Mouse (Mus musculus) embryonic facial prominence, embryonic 12.5 days (tissue): ENCODE data around the gene Guk1. TPM values are rescaled to one million over a fixed set of nuclear protein-coding genes. Genes with fewer than 3 reads are reported as not detected.
A peak's percentile ranks its signal among the peaks of the same experiment; 100 is the strongest.
"Not testable (repeated sequence)": the region's sequence is repeated elsewhere in the genome, so short reads cannot be mapped to it uniquely, and the experiment has no call there.

Source experiments
- ATAC-seq: fragments of 200-750 bp; cut with Nextera tagmentation; 2 replicates; pipeline ENCODE4 v1.8.0; 2017; ENCODE audit not compliant: insufficient number of reproducible peaks, insufficient read depth, low FRiP score, low TSS enrichment
- H3K27ac ChIP-seq: fragments of 300-500 bp; sonication (generic); 2 replicates; pipeline ENCODE4 v1.5.1; 2016; ENCODE audit warnings: mild to moderate bottlenecking
- H3K27me3 ChIP-seq: fragments of 300-500 bp; sonication (generic); 2 replicates; pipeline ENCODE4 v1.6.1; 2016; ENCODE audit warnings: mild to moderate bottlenecking, moderate library complexity
- H3K36me3 ChIP-seq: fragments of 300-500 bp; sonication (generic); 2 replicates; pipeline ENCODE4 v1.6.1; 2016; ENCODE audit warnings: mild to moderate bottlenecking
- H3K4me1 ChIP-seq: fragments of 300-500 bp; sonication (generic); 2 replicates; pipeline ENCODE4 v1.6.1; 2016
- H3K4me2 ChIP-seq: fragments of 300-500 bp; sonication (generic); replicated peaks from 2 replicates; pipeline ENCODE4 v1.6.1; 2016; ENCODE audit warnings: mild to moderate bottlenecking, moderate library complexity
- H3K4me3 ChIP-seq: fragments of 300-500 bp; sonication (generic); 2 replicates; pipeline ENCODE4 v1.5.1; 2016; ENCODE audit warnings: mild to moderate bottlenecking
- H3K9ac ChIP-seq: fragments of 300-500 bp; sonication (generic); 2 replicates; pipeline ENCODE4 v1.6.1; 2016; ENCODE audit warnings: mild to moderate bottlenecking, moderate library complexity
- H3K9me3 ChIP-seq: fragments of 300-500 bp; sonication (generic); 2 replicates; pipeline ENCODE4 v1.6.1; 2016; ENCODE audit warnings: mild to moderate bottlenecking, moderate library complexity
- WGBS: fragments of 180-500 bp; shearing (Covaris S2); methylation state at CpG from one replicate; pipeline ENCODE4 v1.1.7; 2016; 5-methylcytosine and 5-hydroxymethylcytosine counted together
- polyA plus RNA-seq: library from polyadenylated mRNA; unstranded; fragments of >200 nt; fragmentation: Nextera tagmentation; extraction: Ambion mirVana; gene quantifications from 2 replicates; pipeline ENCODE4 v1.2.1, GENCODE M21; 2016

Gene Guk1
- polyA plus RNA-seq, 1 experiment from 2014 or later = 125 TPM

GRCm38 (mm10) chr11:59225167-59225566 is 33.2 kb upstream of the Guk1 start:
- peaks cover 11% of the 10 kb centered on the region; the same call in 1 of the 2 replicates for H3K36me3 ChIP-seq
- peak overlapping the region; percentile 72 for H3K4me2 ChIP-seq
- peaks cover 35% of the 10 kb centered on the region for H3K4me1 ChIP-seq
- no peak overlapping the region for H3K27ac ChIP-seq
- ATAC-seq = no peak
- 0 out of 2 replicates have a peak overlapping the region, but pooled peaks have one; percentile 2 for H3K4me3 ChIP-seq
- no peak overlapping the region for H3K9ac ChIP-seq
- no peaks in the 10 kb centered on the region for H3K9me3 ChIP-seq
- H3K27me3 ChIP-seq = no peaks in the 10 kb centered on the region
- WGBS = 64% methylated on average over 2 of the region's 2 CpGs

DNA sequence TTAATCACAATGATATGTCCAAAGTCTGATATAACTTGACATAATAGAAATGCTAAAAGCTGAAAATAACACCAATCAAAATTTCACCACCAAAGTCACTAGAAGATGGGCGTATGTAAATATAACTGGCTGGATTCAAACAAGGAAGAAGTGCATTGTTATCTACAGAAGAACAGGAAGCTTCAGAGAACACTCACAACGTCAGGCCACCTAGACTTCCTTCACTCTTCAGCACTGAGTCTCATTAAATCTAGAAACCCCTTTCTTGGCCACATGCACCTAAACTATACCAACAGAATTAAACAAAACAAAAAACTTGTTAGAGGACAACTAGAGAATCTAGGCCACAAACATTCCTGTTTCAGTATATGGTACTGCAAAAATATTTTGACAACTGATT is 32.5 kb upstream of the Guk1 start:
- peaks cover 17% of the 10 kb centered on the region for H3K36me3 ChIP-seq
- 75% methylated on average over 2 of the region's 2 CpGs for WGBS
- peaks cover 35% of the 10 kb centered on the region for H3K4me1 ChIP-seq
- H3K9me3 ChIP-seq = no peaks in the 10 kb centered on the region
- no peak overlapping the region for H3K9ac ChIP-seq
- H3K27me3 ChIP-seq = no peaks in the 10 kb centered on the region
- no peak overlapping the region for H3K27ac ChIP-seq
- no peak overlapping the region for H3K4me3 ChIP-seq
- ATAC-seq = no peak
- H3K4me2 ChIP-seq = no peak overlapping the region

GRCm38 (mm10) chr11:59224025-59224424 is 32.0 kb upstream of the Guk1 start:
- Histone ChIP-seq H3K4me1 (peaks cover 34% of the 10 kb centered on the region), H3K36me3 (peaks cover 19% of the 10 kb centered on the region), H3K9me3 (no peaks in the 10 kb centered on the region), H3K27ac (no peak overlapping the region), H3K4me3 (no peak overlapping the region), H3K27me3 (no peaks in the 10 kb centered on the region), H3K9ac (0 out of 2 replicates have a peak overlapping the region, but pooled peaks have one; percentile 10), H3K4me2 (0 out of 2 replicates have a peak overlapping the region, but pooled peaks have one; percentile 3)
- WGBS = 92% methylated on average over 3 of the region's 3 CpGs
- ATAC-seq = no peak

GRCm38 (mm10) chr11:59222306-59222705 is 30.3 kb upstream of the Guk1 start:
- Histone ChIP-seq H3K27ac (no peak overlapping the region), H3K9ac (no peak overlapping the region), H3K4me2 (no peak overlapping the region), H3K4me3 (no peak overlapping the region), H3K4me1 (peaks cover 36% of the 10 kb centered on the region), H3K36me3 (peaks cover 23% of the 10 kb centered on the region), H3K9me3 (no peaks in the 10 kb centered on the region), H3K27me3 (no peaks in the 10 kb centered on the region)
- 92% methylated on average over 4 of the region's 4 CpGs for WGBS
- no peak for ATAC-seq

GRCm38 (mm10) chr11:59221604-59222003 is 29.6 kb upstream of the Guk1 start:
- ATAC-seq = no peak
- no peak overlapping the region for H3K4me2 ChIP-seq
- no peak overlapping the region for H3K9ac ChIP-seq
- H3K9me3 ChIP-seq = no peaks in the 10 kb centered on the region
- H3K4me1 ChIP-seq = peaks cover 34% of the 10 kb centered on the region
- no peaks in the 10 kb centered on the region for H3K27me3 ChIP-seq
- no peak overlapping the region for H3K4me3 ChIP-seq
- no peak overlapping the region for H3K27ac ChIP-seq
- H3K36me3 ChIP-seq = peaks cover 23% of the 10 kb centered on the region

GRCm38 (mm10) chr11:59219064-59219463 is 27.1 kb upstream of the Guk1 start:
- H3K9me3 ChIP-seq = no peaks in the 10 kb centered on the region
- H3K4me3 ChIP-seq = no peak overlapping the region
- no peak for ATAC-seq
- H3K36me3 ChIP-seq = peaks cover 23% of the 10 kb centered on the region
- H3K27me3 ChIP-seq = no peaks in the 10 kb centered on the region
- no peak overlapping the region for H3K27ac ChIP-seq
- H3K9ac ChIP-seq = no peak overlapping the region
- H3K4me1 ChIP-seq = peaks cover 16% of the 10 kb centered on the region; the same call in 1 of the 2 replicates
- H3K4me2 ChIP-seq = no peak overlapping the region

DNA sequence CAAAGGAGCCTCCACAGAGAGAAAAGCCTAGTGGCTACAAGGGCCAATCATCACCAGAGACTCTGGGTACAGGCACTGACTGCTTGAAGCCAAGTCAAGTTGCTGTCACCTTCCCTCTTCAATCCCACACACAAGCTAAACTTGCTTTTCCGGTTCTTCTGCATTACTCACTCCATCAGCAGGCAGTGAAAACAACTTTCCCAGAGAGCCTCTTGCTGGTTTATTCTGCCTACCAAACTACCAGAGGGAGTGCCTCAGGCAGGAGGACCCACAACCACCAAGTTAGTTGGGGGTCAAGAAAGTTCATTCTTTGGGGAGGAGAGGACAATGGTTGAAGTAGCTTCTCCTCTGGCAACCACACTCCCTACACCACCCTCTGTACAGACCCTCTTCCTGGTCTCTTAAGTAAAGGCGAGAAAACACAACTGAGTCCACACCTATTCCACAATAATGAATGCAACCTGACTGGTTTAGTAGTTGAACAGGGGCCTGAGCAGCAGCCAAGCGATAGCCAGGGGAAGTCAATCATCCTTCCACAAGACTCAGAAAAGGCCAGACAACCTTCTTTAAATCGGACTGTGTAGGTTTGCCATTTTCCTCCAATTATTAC is 26.5 kb upstream of the Guk1 start:
- Histone ChIP-seq H3K27me3 (no peaks in the 10 kb centered on the region), H3K36me3 (peaks cover 24% of the 10 kb centered on the region), H3K27ac (0 out of 2 replicates have a peak overlapping the region, but pooled peaks have one; percentile 4), H3K4me3 (no peak overlapping the region), H3K4me1 (peaks cover 11% of the 10 kb centered on the region; the same call in 1 of the 2 replicates), H3K9ac (no peak overlapping the region), H3K9me3 (no peaks in the 10 kb centered on the region), H3K4me2 (no peak overlapping the region)
- 70% methylated on average over 4 of the region's 4 CpGs for WGBS
- ATAC-seq = no peak

DNA sequence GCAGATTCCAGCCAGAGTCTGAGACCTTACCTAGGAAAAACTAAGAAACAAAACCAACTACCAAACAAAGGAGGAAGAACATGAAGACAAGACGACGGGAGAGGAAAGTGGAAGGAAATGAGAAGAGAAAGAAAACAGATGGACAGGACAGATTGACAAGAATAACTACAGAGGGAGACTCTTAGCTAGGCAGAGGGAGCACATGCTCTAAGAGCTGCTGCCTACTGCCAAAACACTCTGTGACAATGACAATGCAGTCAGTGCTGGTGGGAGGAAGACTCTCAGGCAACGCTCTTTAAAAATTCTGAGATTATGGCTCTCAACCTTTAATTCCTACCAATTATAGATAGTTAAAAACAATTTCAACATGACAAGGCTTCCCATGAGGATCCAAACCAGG is 24.9 kb upstream of the Guk1 start:
- 83% methylated on average over 3 of the region's 3 CpGs for WGBS
- H3K36me3 ChIP-seq = peaks cover 36% of the 10 kb centered on the region
- H3K9ac ChIP-seq = no peak overlapping the region
- H3K27ac ChIP-seq = no peak overlapping the region
- H3K27me3 ChIP-seq = no peaks in the 10 kb centered on the region
- H3K9me3 ChIP-seq = no peaks in the 10 kb centered on the region
- H3K4me2 ChIP-seq = no peak overlapping the region
- peaks cover 8% of the 10 kb centered on the region; the same call in 1 of the 2 replicates for H3K4me1 ChIP-seq
- H3K4me3 ChIP-seq = no peak overlapping the region
- no peak for ATAC-seq

DNA sequence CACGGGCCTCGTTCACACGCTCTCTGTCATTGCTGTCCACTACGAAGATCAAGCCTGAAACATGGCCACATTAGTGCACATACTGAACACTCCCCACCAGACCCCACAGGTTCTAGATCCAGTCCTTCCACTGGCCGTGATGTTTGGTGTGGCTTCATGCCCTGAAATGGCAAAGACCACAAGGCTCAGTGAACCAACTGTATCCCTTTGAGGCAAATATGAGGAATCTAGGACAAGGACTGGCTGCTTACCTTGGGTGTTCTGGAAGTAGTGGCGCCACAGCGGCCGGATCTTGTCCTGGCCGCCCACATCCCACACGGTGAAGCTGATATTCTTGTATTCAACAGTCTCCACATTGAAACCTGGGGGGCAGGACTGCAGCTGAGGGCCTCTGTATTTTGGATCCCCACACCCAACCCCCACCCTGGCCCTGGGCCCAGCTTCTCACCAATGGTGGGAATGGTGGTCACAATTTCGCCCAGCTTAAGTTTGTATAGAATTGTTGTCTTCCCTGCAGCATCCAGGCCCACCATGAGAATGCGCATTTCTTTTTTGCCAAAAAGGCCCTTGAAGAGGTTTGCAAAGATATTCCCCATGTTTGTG is 21.0 kb upstream of the Guk1 start:
- H3K4me2 ChIP-seq = no peak overlapping the region
- no peak overlapping the region for H3K9ac ChIP-seq
- no peak overlapping the region for H3K4me3 ChIP-seq
- 91% methylated on average over 12 of the region's 12 CpGs for WGBS
- H3K4me1 ChIP-seq = peaks cover 20% of the 10 kb centered on the region
- no peaks in the 10 kb centered on the region for H3K27me3 ChIP-seq
- H3K27ac ChIP-seq = no peak overlapping the region
- no peaks in the 10 kb centered on the region for H3K9me3 ChIP-seq
- ATAC-seq = no peak
- peaks cover 43% of the 10 kb centered on the region for H3K36me3 ChIP-seq

- not testable (repeated sequence) for H3K4me3 ChIP-seq, H3K4me2 ChIP-seq, H3K27me3 ChIP-seq, H3K27ac ChIP-seq, H3K9me3 ChIP-seq, H3K9ac ChIP-seq, ATAC-seq
- Histone ChIP-seq H3K4me1 (peaks cover 15% of the 10 kb centered on the region), H3K36me3 (peaks cover 39% of the 10 kb centered on the region)
- whole genome bisulfite sequencing = 77% methylated on average over 12 of the region's 12 CpGs
Measured at GRCm38 (mm10) chr11:59212320-59212719, 20.3 kb upstream of the Guk1 start.

- not testable (repeated sequence) for ATAC-seq, H3K4me3 ChIP-seq, H3K27me3 ChIP-seq, H3K27ac ChIP-seq, H3K9me3 ChIP-seq, H3K9ac ChIP-seq, H3K4me2 ChIP-seq
- peaks cover 45% of the 10 kb centered on the region for H3K36me3 ChIP-seq
- WGBS = 89% methylated on average over 9 of the region's 9 CpGs
- H3K4me1 ChIP-seq = peaks cover 15% of the 10 kb centered on the region
Measured at GRCm38 (mm10) chr11:59211561-59211960, 19.5 kb upstream of the Guk1 start.

GRCm38 (mm10) chr11:59210020-59210419 is 18.0 kb upstream of the Guk1 start:
- Histone ChIP-seq H3K27me3 (no peaks in the 10 kb centered on the region), H3K9ac (no peak overlapping the region), H3K27ac (no peak overlapping the region), H3K36me3 (peaks cover 57% of the 10 kb centered on the region), H3K4me2 (no peak overlapping the region), H3K4me3 (no peak overlapping the region), H3K9me3 (no peaks in the 10 kb centered on the region), H3K4me1 (peaks cover 15% of the 10 kb centered on the region)
- no peak for ATAC-seq
- 92% methylated on average over 4 of the region's 4 CpGs for WGBS
